Mouse (Mus musculus) gastrocnemius, adult 8-10 months (tissue): ENCODE results near the gene Mboat7. TPM values are rescaled to one million over a fixed set of nuclear protein-coding genes. Genes with fewer than 3 reads are reported as not detected.

Experiments
- DNase-seq, 2 experiments: peaks; one replicate each; pipeline ENCODE4 v3.0.0; 2022; ENCODE audit warnings: low spot score in 2 of 2
- microRNA-seq: library from miRNA; unstranded; fragments of <30 nt; microRNA quantifications from one replicate; pipeline ENCODE4 v1.2.0, GENCODE M21; 2022
- total RNA-seq, 4 experiments: library from RNA; stranded (reverse); gene quantifications; 2 replicates each; pipeline ENCODE4 v1.2.4; 2022

Gene Mboat7
- total RNA-seq, 4 experiments from 2014 or later, result 6.7 to 10.3 (median 8.2) TPM

DNA sequence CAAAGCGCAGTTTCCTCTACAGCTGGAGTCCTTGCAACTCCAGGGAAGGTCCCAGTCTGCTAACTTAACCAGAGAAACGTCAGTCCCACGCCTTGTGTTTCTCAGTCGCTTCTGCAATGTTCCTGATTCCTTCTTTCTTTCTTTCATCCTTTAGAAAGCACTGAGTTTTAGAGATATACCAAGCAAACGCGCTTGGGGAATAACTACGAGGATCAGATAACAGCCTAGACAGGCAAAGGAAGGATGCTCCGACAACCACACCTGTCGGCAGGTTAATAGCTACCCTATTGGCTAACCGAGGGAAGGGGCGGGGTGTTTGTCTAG is 49.0 kb downstream of the Mboat7 start:
- DNase-seq, result no peak

DNA sequence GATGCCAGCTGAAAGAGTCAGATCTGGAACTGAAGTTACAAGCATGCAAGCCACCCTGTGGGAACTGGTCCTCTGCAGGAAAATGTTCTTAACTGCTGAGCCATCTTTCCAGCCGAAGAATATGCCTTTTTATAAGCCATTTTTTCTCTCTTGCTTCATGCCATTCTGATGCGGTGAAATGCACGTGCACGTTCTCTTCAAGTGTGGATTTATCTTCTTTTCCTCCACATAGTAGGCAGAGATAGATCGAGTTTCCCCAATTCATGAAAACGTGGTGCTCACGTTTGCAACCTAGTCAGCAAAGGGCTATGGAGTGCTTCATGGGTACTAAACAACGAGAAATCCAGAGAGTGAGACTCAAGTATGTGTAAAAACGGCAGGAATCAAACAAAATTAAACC is 49.5 kb downstream of the Mboat7 start:
- no peak for DNase-seq

DNA sequence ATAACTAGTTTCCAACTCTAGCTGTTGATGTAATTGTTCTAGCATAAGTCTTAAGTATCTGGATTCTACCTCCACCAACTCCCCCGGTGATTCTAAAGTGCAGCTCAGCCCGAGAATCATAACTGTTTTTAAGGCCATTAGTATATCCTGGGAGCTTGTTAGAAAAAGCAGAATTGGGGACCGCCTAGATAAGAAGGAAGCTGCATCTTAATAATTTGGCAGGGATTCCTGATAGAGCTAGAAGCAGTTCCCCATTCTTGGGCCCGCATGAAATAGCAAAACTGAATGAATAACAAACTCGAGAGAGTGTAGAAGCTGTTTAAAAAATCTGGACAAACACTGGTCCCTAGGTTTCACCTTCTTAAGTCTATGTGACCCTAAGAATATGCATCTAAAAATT is 49.9 kb downstream of the Mboat7 start:
- DNase-seq, result no peak

GRCm38 (mm10) chr7:3630478-3630815 is 62.9 kb downstream of the Mboat7 start:
- no peak for DNase-seq

DNA sequence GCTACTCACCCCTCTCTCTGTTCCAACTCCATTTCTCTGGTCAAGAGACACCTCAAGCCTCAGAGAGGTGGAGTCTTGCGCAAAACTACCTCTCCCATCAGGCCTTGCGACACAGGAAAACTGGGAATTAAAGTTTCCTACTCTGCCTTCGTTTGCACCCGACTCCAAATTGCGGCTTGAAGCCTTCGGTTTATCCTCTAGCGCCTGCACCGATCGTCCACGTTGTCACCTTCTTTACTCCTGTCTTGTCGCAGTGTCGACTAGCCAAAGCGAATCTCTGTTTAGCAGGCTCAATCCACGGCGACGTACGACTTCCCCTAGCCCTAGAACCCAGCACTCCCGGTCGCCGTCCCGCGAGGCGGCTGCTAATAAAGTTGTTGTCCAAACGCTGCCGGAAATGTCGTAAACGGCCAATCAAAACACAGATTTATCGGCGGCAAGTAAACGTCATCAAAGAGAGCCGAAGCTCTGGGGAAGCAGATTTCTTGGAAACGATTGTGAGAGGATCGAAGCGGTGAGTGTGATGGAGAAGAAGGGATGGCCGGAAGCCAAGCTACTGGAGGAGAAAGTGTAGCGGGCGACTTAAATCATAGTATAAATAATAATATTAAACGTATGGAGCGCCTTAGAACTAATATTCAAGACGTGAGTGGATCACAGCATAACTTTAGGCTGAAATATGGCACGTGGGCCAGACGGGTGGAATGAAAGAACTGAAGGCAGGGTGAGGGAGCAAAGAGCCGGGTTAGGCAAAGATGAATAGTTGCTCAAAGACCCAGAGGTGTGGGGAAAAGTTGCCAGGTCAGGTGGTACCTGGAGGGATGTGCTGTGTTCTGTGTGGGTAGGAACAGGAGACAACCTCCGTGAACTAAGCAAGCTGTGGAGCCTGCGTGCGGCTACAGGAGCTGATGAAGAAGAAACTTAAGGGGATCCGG is 63.5 kb downstream of the Mboat7 start, which contains the start of the genes Tfpt and Prpf31:
TSS of gene Tfpt (minus strand) at position 387 of the 935 bp plus-strand sequence.
TSS of gene Prpf31 (plus strand) at position 443 of the 935 bp plus-strand sequence.
- DNase-seq, result peak; percentile 80 to 85

GRCm38 (mm10) chr7:3629030-3629429 is 64.3 kb downstream of the Mboat7 start:
- no peak for DNase-seq

Small RNA genes lying within 50 kb of the gene (microRNA-seq; reads per million reads assigned to microRNA genes)
- not detected for gene Mir3572

Other genes starting within 250 kb of the Mboat7 start
- gene Tarm1, start 190.9 kb downstream of the Mboat7 start, total RNA-seq, result not detected
- gene Oscar, start 77.4 kb downstream of the Mboat7 start, total RNA-seq, result not detected
- 1,000 to 10,000 TPM; 1,040 to 1,135 (median 1,076) TPM for gene Ndufa3, start 76.2 kb downstream of the Mboat7 start, total RNA-seq
- 10 to 100 TPM; 10.9 to 13.9 (median 13.3) TPM for gene Tfpt, start 63.6 kb downstream of the Mboat7 start, total RNA-seq
- gene Prpf31, start 63.5 kb downstream of the Mboat7 start, total RNA-seq, result 10 to 100 TPM; 17.5 to 24.7 (median 20.8) TPM
- 10 to 100 TPM; 13.2 to 17.7 (median 14.8) TPM for gene Cnot3, start 48.3 kb downstream of the Mboat7 start, total RNA-seq
- gene Leng1, start 27.7 kb downstream of the Mboat7 start, total RNA-seq, result 1 to 10 TPM; 2.8 to 4.8 (median 3.7) TPM
- gene Tmc4, start 16.0 kb downstream of the Mboat7 start, total RNA-seq, result under 1 TPM in 3 of 4 experiments, not detected in 1; 0.27 to 0.97 (median 0.40) TPM
- 10 to 100 TPM; 25.3 to 34.0 (median 29.0) TPM for gene Tsen34, start 660 bp downstream of the Mboat7 start, total RNA-seq
- gene Rps9, start 10.5 kb upstream of the Mboat7 start, total RNA-seq, result 100 to 1,000 TPM; 403 to 496 (median 426) TPM
- gene Pirb, start 26.9 kb upstream of the Mboat7 start, total RNA-seq, result under 1 TPM; 0.15 to 0.63 (median 0.33) TPM
- gene Gm15448, start 132.2 kb upstream of the Mboat7 start, total RNA-seq, result under 1 TPM in 1 of 4 experiments, not detected in 3; 0.20 TPM
- gene Pira2, start 151.5 kb upstream of the Mboat7 start, total RNA-seq, result not detected
- not detected for gene Gm14548, start 204.6 kb upstream of the Mboat7 start, total RNA-seq
- under 1 TPM in 2 of 4 experiments, not detected in 2; 0.17 to 0.19 TPM for gene Lilra6, start 222.0 kb upstream of the Mboat7 start, total RNA-seq